Mouse (Mus musculus) adrenal gland, adult 10 weeks (tissue): ENCODE measurements around the gene Defb6. TPM values are rescaled to one million over a fixed set of nuclear protein-coding genes. Genes with fewer than 3 reads are reported as not detected.

Experiments used
- polyA plus RNA-seq: library from polyadenylated mRNA; stranded (reverse); fragments of 350-450 nt; fragmentation: Illumina TruSeq; extraction: RNeasy Lipid Tissue Mini Kit (QIAGEN cat#74804); gene quantifications from one replicate; pipeline ENCODE4 v1.2.3, GENCODE M21; 2014; ENCODE audit warnings: low read depth, low replicate concordance

Gene Defb6
- polyA plus RNA-seq = not detected

GRCm38 (mm10) chr8:19225161-19225560 lies at the start of gene Defb6:
Gene Defb6 (plus strand): TSS chr8:19225478.

GRCm38 (mm10) chr8:19239616-19240015 lies 14.3 kb downstream of the Defb6 start, which contains the start of gene Defb46:
Gene Defb46 (plus strand): TSS chr8:19239916.

GRCm38 (mm10) chr8:19247280-19247679 lies 22.0 kb downstream of the Defb6 start, which contains the start of gene Defb5:
Gene Defb5 (plus strand): TSS chr8:19247580.

Other genes starting within 250 kb of the Defb6 start
- not detected for gene Defb40, start 247.2 kb upstream of the Defb6 start, polyA plus RNA-seq
- not detected for gene Defb37, start 234.4 kb upstream of the Defb6 start, polyA plus RNA-seq
- not detected for gene Defb38, start 198.9 kb upstream of the Defb6 start, polyA plus RNA-seq
- gene Defb39, start 160.7 kb upstream of the Defb6 start, polyA plus RNA-seq = not detected
- gene Defb12, start 110.6 kb upstream of the Defb6 start, polyA plus RNA-seq = not detected
- gene Defb34, start 101.7 kb upstream of the Defb6 start, polyA plus RNA-seq = not detected
- gene Gm45826, start 84.7 kb upstream of the Defb6 start, polyA plus RNA-seq = not detected
- gene Defb14, start 31.1 kb upstream of the Defb6 start, polyA plus RNA-seq = not detected
- gene Defb4, start 26.8 kb upstream of the Defb6 start, polyA plus RNA-seq = not detected
- not detected for gene Defb46, start 14.4 kb downstream of the Defb6 start, polyA plus RNA-seq
- not detected for gene Defb5, start 22.1 kb downstream of the Defb6 start, polyA plus RNA-seq
- not detected for gene Defb3, start 67.9 kb downstream of the Defb6 start, polyA plus RNA-seq
- gene Defb8, start 222.1 kb downstream of the Defb6 start, polyA plus RNA-seq = not detected